Mouse (Mus musculus) megakaryocyte, embryonic 14.5 days (primary cell): ENCODE data around the gene Rsph3b.
"Not testable (repeated sequence)": the region's sequence is repeated elsewhere in the genome, so short reads cannot be mapped to it uniquely, and the experiment has no call there.

ENCODE experiments used
- FLI1 ChIP-seq: IDR thresholded peaks from 2 replicates; pipeline ENCODE4 v1.6.1; 2012; ENCODE audit warnings: low read length, inconsistent platforms, mixed read lengths
- GATA1 ChIP-seq: IDR thresholded peaks from 3 replicates; pipeline ENCODE4 v1.6.1; 2012; ENCODE audit warnings: mixed read lengths, low read length, inconsistent platforms, borderline replicate concordance

DNA sequence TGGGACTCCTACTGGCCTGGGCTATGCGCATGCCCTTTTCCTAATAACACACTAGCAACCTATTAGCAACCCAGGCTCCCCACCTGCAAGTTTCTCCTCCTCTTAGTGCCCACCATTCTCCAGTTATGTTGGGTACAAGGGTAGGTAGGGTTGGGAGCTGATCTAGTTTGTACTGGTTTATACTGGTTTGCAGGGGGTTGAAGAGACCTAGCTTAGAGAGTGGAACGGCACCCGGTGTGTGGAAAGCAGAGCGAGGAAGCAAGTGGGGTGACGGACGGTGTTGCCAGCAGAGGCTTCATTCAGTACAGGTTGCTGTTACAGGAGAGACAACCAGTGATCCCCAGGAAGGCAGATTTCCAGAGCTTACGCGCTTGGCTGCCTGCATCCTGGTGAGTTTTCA is 21.9 kb upstream of the Rsph3b start, which contains the start of gene Rnaset2b:
- TF ChIP-seq GATA1, FLI1: not testable (repeated sequence)
